Mouse (Mus musculus) hindbrain, embryonic 15.5 days (tissue): ENCODE data around the gene Egfr. TPM values are rescaled to one million over a fixed set of nuclear protein-coding genes. Genes with fewer than 3 reads are reported as not detected.

ENCODE experiments used
- ATAC-seq: fragments of 200-750 bp; cut with Nextera tagmentation; 2 replicates; pipeline ENCODE4 v1.8.0; 2017; ENCODE audit warnings: low read depth, moderate number of reproducible peaks, moderate TSS enrichment; ENCODE audit not compliant: low FRiP score
- H3K27ac ChIP-seq: fragments of 300-500 bp; sonication (generic); replicated peaks from 2 replicates; pipeline ENCODE4 v1.5.1; 2015; ENCODE audit warnings: mild to moderate bottlenecking, inconsistent platforms
- H3K27me3 ChIP-seq: fragments of 300-500 bp; sonication (generic); 2 replicates; pipeline ENCODE4 v1.6.1; 2015; ENCODE audit warnings: control low read depth, inconsistent platforms
- H3K36me3 ChIP-seq: fragments of 300-500 bp; sonication (generic); 2 replicates; pipeline ENCODE4 v1.6.1; 2015; ENCODE audit warnings: control low read depth, inconsistent platforms
- H3K4me1 ChIP-seq: fragments of 300-500 bp; sonication (generic); replicated peaks from 2 replicates; pipeline ENCODE4 v1.6.1; 2015; ENCODE audit warnings: control low read depth, inconsistent platforms
- H3K4me2 ChIP-seq: fragments of 300-500 bp; sonication (generic); 2 replicates; pipeline ENCODE4 v1.6.1; 2015; ENCODE audit warnings: moderate library complexity, mild to moderate bottlenecking, inconsistent platforms
- H3K4me3 ChIP-seq: fragments of 300-500 bp; sonication (generic); 2 replicates; pipeline ENCODE4 v1.5.1; 2015; ENCODE audit warnings: mild to moderate bottlenecking, inconsistent platforms
- H3K9ac ChIP-seq: fragments of 300-500 bp; sonication (generic); 2 replicates; pipeline ENCODE4 v1.6.1; 2015; ENCODE audit warnings: inconsistent platforms
- H3K9me3 ChIP-seq: fragments of 300-500 bp; sonication (generic); 2 replicates; pipeline ENCODE4 v1.6.1; 2016; ENCODE audit warnings: control low read depth, inconsistent platforms
- WGBS: fragments of 180-500 bp; shearing (Covaris S2); methylation state at CpG from one replicate; pipeline ENCODE4 v1.1.7; 2015; 5-methylcytosine and 5-hydroxymethylcytosine counted together
- polyA plus RNA-seq: library from polyadenylated mRNA; unstranded; fragments of >200 nt; fragmentation: Nextera tagmentation; extraction: Ambion mirVana; gene quantifications from 2 replicates; pipeline ENCODE4 v1.2.1, GENCODE M21; 2015

Egfr gene
- polyA plus RNA-seq, 1 experiment from 2014 or later: 7.3 TPM

- H3K4me3 ChIP-seq: no peak overlapping the region
- H3K27me3 ChIP-seq: no peaks in the 10 kb centered on the region
- no peak overlapping the region for H3K27ac ChIP-seq
- no peaks in the 10 kb centered on the region for H3K9me3 ChIP-seq
- H3K4me1 ChIP-seq: peaks cover 6% of the 10 kb centered on the region; the same call in 1 of the 2 replicates
- no peak overlapping the region for H3K9ac ChIP-seq
- WGBS: 64% methylated on average over 4 of the region's 4 CpGs
- H3K4me2 ChIP-seq: no peak overlapping the region
- H3K36me3 ChIP-seq: no peaks in the 10 kb centered on the region
- ATAC-seq: peak; percentile 42; the same call in 1 of the 2 replicates
Measured at GRCm38 (mm10) chr11:16881932-16882331, 129.9 kb downstream of the Egfr start.

GRCm38 (mm10) chr11:16886152-16886551 is 134.1 kb downstream of the Egfr start:
- Histone ChIP-seq H3K36me3 (no peaks in the 10 kb centered on the region), H3K27ac (no peak overlapping the region), H3K4me1 (no peaks in the 10 kb centered on the region), H3K27me3 (no peaks in the 10 kb centered on the region), H3K4me2 (no peak overlapping the region), H3K4me3 (no peak overlapping the region), H3K9ac (no peak overlapping the region), H3K9me3 (no peaks in the 10 kb centered on the region)
- 77% methylated on average over 6 of the region's 6 CpGs for WGBS
- ATAC-seq: no peak

DNA sequence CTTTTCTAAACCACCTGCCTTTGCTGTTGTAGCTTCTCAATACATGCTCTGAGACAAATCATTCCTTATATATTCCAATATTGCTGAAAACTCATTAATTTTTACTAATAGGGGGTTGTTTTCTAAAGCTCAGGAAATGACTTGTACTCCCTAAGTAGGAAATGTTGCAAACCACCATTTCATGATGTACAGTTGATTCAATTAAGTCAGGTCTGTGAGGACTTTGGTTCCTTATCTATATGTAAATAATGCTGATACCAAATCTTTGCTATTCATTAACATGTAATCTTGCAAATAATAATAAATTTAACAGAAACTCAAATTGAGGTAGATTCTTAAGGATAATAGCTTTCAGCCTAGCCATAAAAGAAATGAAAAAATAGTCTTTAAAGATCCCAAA is 136.1 kb downstream of the Egfr start:
- Histone ChIP-seq H3K4me2 (no peak overlapping the region), H3K36me3 (no peaks in the 10 kb centered on the region), H3K4me1 (no peaks in the 10 kb centered on the region), H3K27ac (no peak overlapping the region), H3K9ac (no peak overlapping the region), H3K9me3 (no peaks in the 10 kb centered on the region), H3K27me3 (no peaks in the 10 kb centered on the region), H3K4me3 (no peak overlapping the region)
- no peak for ATAC-seq

DNA sequence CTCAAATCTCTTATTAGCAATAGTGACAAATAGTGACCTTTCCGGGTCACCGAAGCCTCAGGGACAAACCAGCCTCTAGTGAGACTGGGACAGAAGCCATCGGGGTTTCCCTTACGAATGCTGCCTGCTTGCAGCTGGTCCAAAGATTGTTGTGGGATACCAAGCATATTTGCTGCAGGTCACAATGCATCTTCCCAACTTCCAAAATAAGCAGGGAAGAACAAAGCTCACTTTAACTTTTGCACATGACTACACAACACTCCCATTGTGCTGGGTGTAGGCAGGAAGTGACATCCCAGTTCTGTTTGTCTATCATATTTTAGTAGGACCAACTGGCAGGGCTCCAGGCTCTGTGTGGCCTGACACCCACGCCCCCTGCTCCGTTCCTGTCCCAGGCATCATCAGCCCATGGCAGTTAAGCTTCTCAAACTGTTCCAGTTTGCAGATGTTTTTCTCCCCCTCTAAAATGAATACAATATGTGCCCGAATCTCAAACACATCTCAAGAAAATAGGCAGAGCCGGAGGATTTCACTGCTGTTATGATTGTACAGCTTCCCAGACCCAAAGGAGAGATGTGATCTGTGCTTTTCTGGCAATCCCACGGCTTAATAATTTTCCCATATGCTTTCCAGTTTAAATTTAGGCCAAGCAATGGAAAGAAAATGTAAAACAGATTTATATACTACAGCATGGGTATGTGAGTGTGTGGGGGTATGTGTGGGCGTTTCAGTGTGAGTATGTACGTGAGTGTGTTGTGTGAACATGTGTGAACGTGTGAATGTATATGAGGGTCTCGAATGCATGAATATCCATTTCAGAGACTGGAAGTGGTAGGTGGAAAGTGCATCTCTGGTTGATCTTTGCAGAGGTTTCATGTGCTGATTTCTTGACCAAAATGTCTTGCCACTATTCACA is 143.7 kb downstream of the Egfr start:
- H3K4me2 ChIP-seq: no peak overlapping the region
- H3K9ac ChIP-seq: no peak overlapping the region
- H3K4me1 ChIP-seq: no peaks in the 10 kb centered on the region
- no peaks in the 10 kb centered on the region for H3K9me3 ChIP-seq
- no peaks in the 10 kb centered on the region for H3K36me3 ChIP-seq
- no peak overlapping the region for H3K4me3 ChIP-seq
- H3K27me3 ChIP-seq: no peaks in the 10 kb centered on the region
- ATAC-seq: no peak
- H3K27ac ChIP-seq: no peak overlapping the region
- WGBS: 70% methylated on average over 13 of the region's 13 CpGs

DNA sequence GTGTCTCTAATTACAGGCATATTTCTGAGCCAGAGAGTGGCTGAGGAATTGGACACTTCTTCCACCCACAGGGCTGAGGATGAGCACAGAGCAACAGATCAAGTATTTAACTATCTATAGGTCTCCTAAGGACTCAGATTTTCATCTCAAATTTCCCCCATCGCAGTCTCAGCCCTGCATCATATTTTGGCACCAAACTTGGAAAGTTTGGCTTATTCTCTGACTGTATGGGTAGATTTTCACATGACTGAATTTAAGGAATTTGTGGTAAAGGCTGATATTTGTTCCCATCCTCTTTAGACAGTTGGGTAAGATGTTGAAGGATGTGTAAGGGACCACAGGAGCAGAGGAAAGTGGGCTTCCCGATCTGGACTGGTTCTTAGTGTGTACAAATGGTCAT is 145.7 kb downstream of the Egfr start:
- ATAC-seq: no peak
- no peak overlapping the region for H3K9ac ChIP-seq
- H3K27me3 ChIP-seq: no peaks in the 10 kb centered on the region
- no peak overlapping the region for H3K27ac ChIP-seq
- no peaks in the 10 kb centered on the region for H3K36me3 ChIP-seq
- H3K4me2 ChIP-seq: no peak overlapping the region
- H3K4me1 ChIP-seq: no peaks in the 10 kb centered on the region
- H3K4me3 ChIP-seq: no peak overlapping the region
- 93% methylated on average over 2 of the region's 2 CpGs for WGBS
- H3K9me3 ChIP-seq: no peaks in the 10 kb centered on the region

DNA sequence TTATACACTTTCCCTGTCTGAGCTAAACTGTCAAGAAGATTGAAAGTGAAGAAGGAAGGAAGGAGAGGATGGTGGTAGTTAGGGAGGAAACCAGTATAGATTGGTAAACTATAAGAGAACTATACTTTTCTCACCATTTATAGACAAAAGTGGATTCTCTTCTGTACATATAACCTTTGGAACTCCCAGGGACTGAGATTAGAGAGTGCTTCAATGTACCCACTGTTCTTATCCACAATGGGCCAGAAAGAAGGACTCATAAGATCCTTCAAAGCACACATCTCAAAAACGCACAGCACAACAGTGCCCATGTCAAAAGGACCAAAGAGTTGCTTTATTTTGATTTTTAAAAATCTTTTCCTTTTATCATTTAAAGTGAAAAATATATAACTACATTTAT is 148.2 kb downstream of the Egfr start:
- no peaks in the 10 kb centered on the region for H3K36me3 ChIP-seq
- H3K4me1 ChIP-seq: 0 out of 2 replicates have a peak, but pooled peaks cover 5% of the 10 kb centered on the region
- no peak overlapping the region for H3K4me3 ChIP-seq
- no peaks in the 10 kb centered on the region for H3K9me3 ChIP-seq
- H3K27me3 ChIP-seq: no peaks in the 10 kb centered on the region
- no peak overlapping the region for H3K9ac ChIP-seq
- ATAC-seq: no peak
- H3K27ac ChIP-seq: no peak overlapping the region
- 92% methylated on average over 1 of the region's 1 CpGs for WGBS
- H3K4me2 ChIP-seq: no peak overlapping the region

DNA sequence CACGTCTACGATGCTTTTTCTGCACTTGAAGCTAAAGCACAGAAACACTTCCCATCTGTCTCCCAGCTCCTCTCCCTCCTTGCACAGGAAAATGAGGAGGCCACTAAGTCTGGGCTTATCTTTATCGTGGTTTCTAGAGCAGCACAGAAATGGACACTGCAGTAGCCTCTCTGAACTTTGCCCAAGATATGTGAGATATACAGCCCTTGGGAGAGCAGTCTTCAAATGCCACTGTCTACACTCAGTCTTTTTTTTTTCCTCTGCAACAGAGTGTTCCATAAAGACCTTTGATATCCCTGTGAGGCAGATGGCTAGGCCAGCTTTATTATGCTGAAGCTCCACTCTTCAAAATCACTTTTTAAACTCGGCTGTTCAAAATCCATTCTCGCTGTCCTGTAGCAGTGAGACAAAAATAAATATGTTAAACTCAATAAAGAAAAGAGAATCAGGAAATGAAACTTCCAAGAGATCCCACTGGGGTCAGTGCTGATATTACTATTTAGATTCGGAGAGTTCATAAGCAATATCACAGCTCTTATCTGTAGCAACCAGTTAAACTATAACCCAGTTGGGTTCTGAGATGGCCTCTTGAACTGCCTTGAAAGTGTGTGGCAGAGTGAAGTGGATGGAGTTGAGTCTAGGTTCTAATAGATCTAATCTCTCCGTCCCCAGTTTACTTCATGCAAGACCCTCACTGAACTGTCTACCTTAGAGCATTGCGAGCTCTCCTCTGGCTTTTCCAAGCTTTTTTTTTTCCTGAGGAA is 148.8 kb downstream of the Egfr start:
- H3K4me2 ChIP-seq: no peak overlapping the region
- H3K9me3 ChIP-seq: no peaks in the 10 kb centered on the region
- no peak overlapping the region for H3K4me3 ChIP-seq
- no peak for ATAC-seq
- H3K36me3 ChIP-seq: no peaks in the 10 kb centered on the region
- H3K27ac ChIP-seq: no peak overlapping the region
- no peaks in the 10 kb centered on the region for H3K27me3 ChIP-seq
- H3K4me1 ChIP-seq: 0 out of 2 replicates have a peak, but pooled peaks cover 8% of the 10 kb centered on the region
- H3K9ac ChIP-seq: no peak overlapping the region
- WGBS: 93% methylated on average over 8 of the region's 8 CpGs

GRCm38 (mm10) chr11:16904302-16905011 is 152.5 kb downstream of the Egfr start:
- Histone ChIP-seq H3K27ac (no peak overlapping the region), H3K4me2 (no peak overlapping the region), H3K27me3 (no peaks in the 10 kb centered on the region), H3K4me3 (no peak overlapping the region), H3K4me1 (0 out of 2 replicates have a peak, but pooled peaks cover 8% of the 10 kb centered on the region), H3K9ac (no peak overlapping the region), H3K9me3 (no peaks in the 10 kb centered on the region), H3K36me3 (no peaks in the 10 kb centered on the region)
- no peak for ATAC-seq
- WGBS: 83% methylated on average over 8 of the region's 8 CpGs

GRCm38 (mm10) chr11:16905012-16905332 is 153.0 kb downstream of the Egfr start:
- no peak overlapping the region for H3K9ac ChIP-seq
- ATAC-seq: no peak
- H3K27ac ChIP-seq: no peak overlapping the region
- no peaks in the 10 kb centered on the region for H3K9me3 ChIP-seq
- H3K4me3 ChIP-seq: no peak overlapping the region
- no peaks in the 10 kb centered on the region for H3K36me3 ChIP-seq
- no peak overlapping the region for H3K4me2 ChIP-seq
- 68% methylated on average over 3 of the region's 3 CpGs for WGBS
- no peaks in the 10 kb centered on the region for H3K27me3 ChIP-seq
- H3K4me1 ChIP-seq: 0 out of 2 replicates have a peak, but pooled peaks cover 8% of the 10 kb centered on the region

- WGBS: 95% methylated on average over 2 of the region's 2 CpGs
- no peaks in the 10 kb centered on the region for H3K36me3 ChIP-seq
- no peak overlapping the region for H3K4me3 ChIP-seq
- no peaks in the 10 kb centered on the region for H3K9me3 ChIP-seq
- ATAC-seq: no peak
- no peaks in the 10 kb centered on the region for H3K27me3 ChIP-seq
- H3K4me2 ChIP-seq: no peak overlapping the region
- no peak overlapping the region for H3K9ac ChIP-seq
- 0 out of 2 replicates have a peak, but pooled peaks cover 8% of the 10 kb centered on the region for H3K4me1 ChIP-seq
- H3K27ac ChIP-seq: no peak overlapping the region
Measured at GRCm38 (mm10) chr11:16906530-16906929, 154.5 kb downstream of the Egfr start.

DNA sequence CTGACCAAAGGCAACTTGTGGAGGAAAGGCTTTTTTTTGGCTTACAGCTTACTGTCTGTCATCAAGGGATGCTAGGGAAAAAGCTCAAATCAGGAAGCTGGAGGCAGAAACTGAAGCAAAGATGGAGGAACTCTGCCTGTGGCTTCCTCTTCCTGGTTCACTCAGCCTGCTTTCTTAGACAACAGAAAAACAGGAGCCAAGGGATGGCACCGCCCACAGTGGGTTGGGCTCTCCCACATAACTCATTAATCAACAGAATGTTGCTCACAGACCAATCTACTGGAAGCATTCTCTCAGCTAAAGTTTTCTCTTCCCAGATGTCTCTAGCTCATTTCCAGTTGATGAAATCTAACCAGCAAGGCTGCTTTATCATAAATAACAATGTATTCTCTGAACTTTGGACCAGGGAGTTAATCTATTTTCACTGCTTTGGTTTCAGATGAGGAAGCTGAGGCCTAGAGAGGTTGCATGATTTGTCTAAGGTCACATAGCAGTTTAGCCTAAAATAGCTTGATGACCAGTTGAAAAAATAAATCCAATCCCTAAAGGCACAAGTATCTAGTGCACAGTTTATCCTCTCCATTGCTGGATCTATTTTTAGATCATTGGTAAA is 155.6 kb downstream of the Egfr start:
- Histone ChIP-seq H3K27me3 (no peaks in the 10 kb centered on the region), H3K36me3 (no peaks in the 10 kb centered on the region), H3K9me3 (no peaks in the 10 kb centered on the region), H3K4me3 (no peak overlapping the region), H3K4me2 (no peak overlapping the region), H3K27ac (no peak overlapping the region), H3K9ac (no peak overlapping the region), H3K4me1 (0 out of 2 replicates have a peak, but pooled peaks cover 8% of the 10 kb centered on the region)
- ATAC-seq: no peak
- whole genome bisulfite sequencing: 84% methylated on average over 1 of the region's 1 CpGs
